Mouse (Mus musculus): ENCODE data around the gene Trmt1. TPM values are rescaled to one million over a fixed set of nuclear protein-coding genes. Genes with fewer than 3 reads are reported as not detected.
A peak's percentile ranks its signal among the peaks of the same experiment; 100 is the strongest.
"Not testable (repeated sequence)": the region's sequence is repeated elsewhere in the genome, so short reads cannot be mapped to it uniquely, and the experiment has no call there.

Trmt1 gene
- total RNA-seq, 1 experiment: 260 TPM

DNA sequence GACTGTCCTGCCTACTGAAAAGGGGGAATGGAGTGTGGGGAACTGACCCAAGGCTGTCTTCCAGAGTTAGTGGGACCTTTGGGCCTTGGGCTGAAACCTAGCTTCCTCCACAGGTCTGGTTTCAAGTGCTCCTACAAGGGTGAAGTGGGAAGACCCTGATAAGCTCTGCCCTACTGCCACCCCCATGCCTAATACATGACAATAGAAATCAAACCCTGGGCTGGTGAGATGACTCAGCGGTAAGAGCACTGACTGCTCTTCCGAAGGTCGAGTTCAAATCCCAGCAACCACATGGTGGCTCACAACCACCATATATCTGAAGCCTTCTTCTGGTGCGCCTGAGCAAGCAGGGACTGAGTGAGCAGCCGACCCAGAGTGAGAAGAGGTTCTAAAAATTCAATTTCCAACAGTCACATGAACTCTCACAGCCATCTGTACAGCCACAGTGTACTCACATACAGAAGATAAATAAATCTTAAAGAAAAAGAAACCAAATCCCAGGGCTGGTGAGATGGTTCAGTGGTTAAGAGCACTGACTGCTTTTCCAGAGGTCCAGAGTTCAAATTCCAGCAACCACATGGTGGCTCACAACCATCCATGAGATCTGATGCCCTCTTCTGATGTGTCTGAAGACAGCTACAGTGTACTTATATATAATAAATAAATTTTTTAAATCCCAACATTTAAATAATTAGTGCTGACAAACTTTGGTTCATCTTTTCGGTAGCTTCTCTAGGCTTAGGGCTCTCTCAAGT, 17.2 kb upstream of the Trmt1 start:
- in situ Hi-C loops (cut with MboI; ENCODE audit: low sequenced_read_pairs in 2 of 2, unreplicated experiment in 2 of 2): no loop called here
- no peak for DNase-seq (ENCODE audit: low read depth, low spot score)
- Histone ChIP-seq H3K27ac (ENCODE audit: insufficient read depth, low read depth, low read length, poor library complexity, severe bottlenecking) (0 out of 2 replicates have a peak overlapping the region, but pooled peaks have one; percentile 42), H3K9ac (ENCODE audit: insufficient read depth, low read depth, low read length, poor library complexity, severe bottlenecking) (no peak overlapping the region), H3K36me3 (ENCODE audit: control insufficient read depth, insufficient read depth, low read length, poor library complexity, severe bottlenecking) (peaks cover 29% of the 10 kb centered on the region), H3K9me3 (ENCODE audit: control insufficient read depth, insufficient read depth, low read depth, low read length) (no peaks in the 10 kb centered on the region), H3K4me3 (ENCODE audit: insufficient read depth in 1 of 2, low read depth in 1 of 2, low read length in 2 of 2, poor library complexity in 1 of 2, severe bottlenecking in 1 of 2) (no peak overlapping the region), H3K4me1 (ENCODE audit: control insufficient read depth in 2 of 2, insufficient read depth in 2 of 2, low read length in 2 of 2, poor library complexity in 1 of 2) (peaks cover 3 to 13% of the 10 kb centered on the region in 2 experiments; a peak in 2 of 4 replicates)
- TF ChIP-seq ZC3H11A (IDR thresholded peaks at IDR 0.05; ENCODE audit: borderline replicate concordance, low read depth, low read length) (no peak), CHD2 (IDR thresholded peaks at IDR 0.05; ENCODE audit: low read depth, low read length) (no peak), HCFC1 (IDR thresholded peaks at IDR 0.05; ENCODE audit: borderline replicate concordance, insufficient read depth, low read length) (no peak), ZNF384 (IDR thresholded peaks at IDR 0.05; ENCODE audit: low read depth, low read length) (no peak), MAFK (IDR thresholded peaks at IDR 0.05; ENCODE audit: insufficient read depth, low read depth, low read length) (no peak)

DNA sequence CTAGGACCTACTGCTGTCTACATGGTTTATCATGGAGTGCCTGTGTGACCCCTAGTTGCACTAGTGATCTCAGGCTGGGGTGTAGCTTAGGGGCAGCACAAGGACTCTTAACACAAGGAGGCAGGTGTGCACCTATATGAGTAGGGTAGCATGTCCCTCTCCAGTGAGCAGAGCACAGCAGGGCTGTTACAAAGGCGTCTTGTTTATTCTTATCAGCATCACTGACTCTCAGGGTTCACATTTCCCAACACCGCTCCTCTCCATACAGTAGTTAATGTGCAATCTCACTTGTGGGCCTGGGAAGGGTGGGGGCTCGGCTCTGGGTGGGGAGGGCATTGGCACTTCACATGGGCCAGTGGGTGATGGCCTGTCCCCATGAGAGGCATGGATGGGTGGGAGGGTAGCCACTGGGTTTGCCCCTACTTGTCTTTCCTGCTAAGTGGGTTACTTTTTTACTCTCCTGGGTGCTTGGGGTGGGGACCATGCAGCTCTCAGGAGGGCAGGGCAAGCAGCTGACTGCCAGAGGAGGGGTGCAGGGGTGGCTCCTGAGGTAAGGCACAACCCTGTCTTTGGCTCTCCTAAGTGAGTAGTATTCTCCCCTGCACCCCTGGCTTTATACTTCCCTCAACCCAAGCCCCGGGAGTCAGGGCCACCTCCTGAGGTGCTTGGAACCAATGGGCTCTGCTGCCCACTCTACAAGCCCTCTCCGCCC, 15.7 kb upstream of the Trmt1 start:
- H3K27ac ChIP-seq (ENCODE audit: insufficient read depth, low read depth, low read length, poor library complexity, severe bottlenecking); DNase-seq (ENCODE audit: low read depth, low spot score); H3K9me3 ChIP-seq (ENCODE audit: control insufficient read depth, insufficient read depth, low read depth, low read length); H3K4me3 ChIP-seq (ENCODE audit: insufficient read depth in 1 of 2, low read depth in 1 of 2, low read length in 2 of 2, poor library complexity in 1 of 2, severe bottlenecking in 1 of 2); H3K9ac ChIP-seq (ENCODE audit: insufficient read depth, low read depth, low read length, poor library complexity, severe bottlenecking); in situ Hi-C loops (cut with MboI; ENCODE audit: low sequenced_read_pairs in 2 of 2, unreplicated experiment in 2 of 2): not testable (repeated sequence)
- Histone ChIP-seq H3K4me1 (ENCODE audit: control insufficient read depth in 2 of 2, insufficient read depth in 2 of 2, low read length in 2 of 2, poor library complexity in 1 of 2) (peaks cover 3 to 13% of the 10 kb centered on the region in 2 experiments; a peak in 2 of 4 replicates), H3K36me3 (ENCODE audit: control insufficient read depth, insufficient read depth, low read length, poor library complexity, severe bottlenecking) (peaks cover 36% of the 10 kb centered on the region)

DNA sequence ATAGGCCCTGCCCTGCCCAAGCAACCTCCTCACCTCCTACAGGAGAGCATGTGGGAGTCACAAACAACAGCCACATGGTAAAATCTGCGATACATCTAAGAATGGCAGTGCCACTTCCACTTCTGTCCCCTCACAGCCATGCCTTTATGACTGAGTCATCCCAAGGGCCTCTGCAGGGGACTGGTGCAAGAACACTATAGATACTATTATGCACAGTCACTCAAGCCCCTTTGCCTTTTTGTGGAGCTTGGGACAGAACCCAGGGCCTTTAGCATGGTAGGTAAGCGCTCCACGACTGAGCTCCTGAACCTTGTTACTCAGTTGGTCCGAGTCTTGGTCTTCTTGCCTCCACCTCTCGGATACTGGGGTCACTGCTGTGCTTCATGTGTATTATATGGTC, 8.8 kb upstream of the Trmt1 start:
- Histone ChIP-seq H3K9me3 (ENCODE audit: control insufficient read depth, insufficient read depth, low read depth, low read length) (no peaks in the 10 kb centered on the region), H3K9ac (ENCODE audit: insufficient read depth, low read depth, low read length, poor library complexity, severe bottlenecking) (no peak overlapping the region), H3K4me1 (ENCODE audit: control insufficient read depth in 2 of 2, insufficient read depth in 2 of 2, low read length in 2 of 2, poor library complexity in 1 of 2) (peaks cover 5 to 18% of the 10 kb centered on the region in 2 experiments), H3K27ac (ENCODE audit: insufficient read depth, low read depth, low read length, poor library complexity, severe bottlenecking) (no peak overlapping the region), H3K36me3 (ENCODE audit: control insufficient read depth, insufficient read depth, low read length, poor library complexity, severe bottlenecking) (peaks cover 37% of the 10 kb centered on the region), H3K4me3 (ENCODE audit: insufficient read depth in 1 of 2, low read depth in 1 of 2, low read length in 2 of 2, poor library complexity in 1 of 2, severe bottlenecking in 1 of 2) (no peak overlapping the region)
- DNase-seq (ENCODE audit: low read depth, low spot score): no peak
- in situ Hi-C loops (cut with MboI; ENCODE audit: low sequenced_read_pairs in 2 of 2, unreplicated experiment in 2 of 2): no loop called here
- TF ChIP-seq CHD2 (IDR thresholded peaks at IDR 0.05; ENCODE audit: low read depth, low read length) (no peak), ZNF384 (IDR thresholded peaks at IDR 0.05; ENCODE audit: low read depth, low read length) (no peak), HCFC1 (IDR thresholded peaks at IDR 0.05; ENCODE audit: borderline replicate concordance, insufficient read depth, low read length) (no peak), ZC3H11A (IDR thresholded peaks at IDR 0.05; ENCODE audit: borderline replicate concordance, low read depth, low read length) (no peak), MAFK (IDR thresholded peaks at IDR 0.05; ENCODE audit: insufficient read depth, low read depth, low read length) (no peak)

DNA sequence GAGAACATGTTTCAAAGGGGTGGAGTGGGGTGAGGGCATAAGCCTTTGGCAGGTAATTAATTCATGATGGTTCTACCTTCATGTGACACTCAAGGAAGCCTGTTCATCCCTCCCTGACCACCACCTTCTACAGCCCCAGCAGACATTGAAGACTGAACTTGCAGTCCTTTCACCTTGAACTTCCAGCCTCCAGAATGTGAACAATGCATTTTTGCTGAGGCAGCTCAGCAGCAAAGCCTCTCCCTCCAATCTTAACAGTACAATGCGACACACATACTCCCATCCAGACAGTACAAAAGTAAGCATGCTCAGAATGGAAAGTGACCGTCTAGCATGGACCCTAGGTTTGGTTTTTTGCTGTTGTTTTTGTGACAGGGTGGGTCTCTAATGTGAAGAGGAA, 4.6 kb upstream of the Trmt1 start:
- Histone ChIP-seq H3K27ac (ENCODE audit: insufficient read depth, low read depth, low read length, poor library complexity, severe bottlenecking) (no peak overlapping the region; the same call in 1 of the 2 replicates), H3K9me3 (ENCODE audit: control insufficient read depth, insufficient read depth, low read depth, low read length) (no peaks in the 10 kb centered on the region), H3K9ac (ENCODE audit: insufficient read depth, low read depth, low read length, poor library complexity, severe bottlenecking) (no peak overlapping the region), H3K4me1 (ENCODE audit: control insufficient read depth in 2 of 2, insufficient read depth in 2 of 2, low read length in 2 of 2, poor library complexity in 1 of 2) (peaks cover 15 to 23% of the 10 kb centered on the region in 2 experiments), H3K4me3 (ENCODE audit: insufficient read depth in 1 of 2, low read depth in 1 of 2, low read length in 2 of 2, poor library complexity in 1 of 2, severe bottlenecking in 1 of 2) (no peak overlapping the region), H3K36me3 (ENCODE audit: control insufficient read depth, insufficient read depth, low read length, poor library complexity, severe bottlenecking) (peaks cover 16% of the 10 kb centered on the region)
- TF ChIP-seq MAFK (IDR thresholded peaks at IDR 0.05; ENCODE audit: insufficient read depth, low read depth, low read length) (no peak), CHD2 (IDR thresholded peaks at IDR 0.05; ENCODE audit: low read depth, low read length) (no peak), HCFC1 (IDR thresholded peaks at IDR 0.05; ENCODE audit: borderline replicate concordance, insufficient read depth, low read length) (no peak), ZC3H11A (IDR thresholded peaks at IDR 0.05; ENCODE audit: borderline replicate concordance, low read depth, low read length) (no peak), ZNF384 (IDR thresholded peaks at IDR 0.05; ENCODE audit: low read depth, low read length) (no peak)
- DNase-seq (ENCODE audit: low read depth, low spot score): no peak
- in situ Hi-C loops (cut with MboI; ENCODE audit: low sequenced_read_pairs in 2 of 2, unreplicated experiment in 2 of 2): no loop called here

Data from ES-E14 (cell line).